Mouse (Mus musculus): ENCODE results near the gene Cotl1.

- TF ChIP-seq EP300 (IDR thresholded peaks at IDR 0.05; ENCODE audit: low read depth) (no peak), CTCF (IDR thresholded peaks at IDR 0.05; ENCODE audit: low read depth) (no peak)
Measured at GRCm38 (mm10) chr8:119784141-119784574, 56.2 kb downstream of the Cotl1 start.
